Mouse (Mus musculus): ENCODE measurements around the gene Tmcc2. TPM values are rescaled to one million over a fixed set of nuclear protein-coding genes. Genes with fewer than 3 reads are reported as not detected.

The Tmcc2 gene
- total RNA-seq, 2 experiments from 2014 or later: 242 to 256 TPM

GRCm38 (mm10) chr1:132322711-132323542, 68.2 kb downstream of the Tmcc2 start:
- no peak for DNase-seq (ENCODE audit: low spot score in 2 of 2)
- no peak for TF ChIP-seq CTCF (conservative IDR thresholded peaks at IDR 0.05)
- Histone ChIP-seq H3K4me3 (no peak overlapping the region), H3K27ac (0 out of 2 replicates have a peak overlapping the region, but pooled peaks have one; percentile 10)

- no peak for TF ChIP-seq CTCF (conservative IDR thresholded peaks at IDR 0.05)
- no peak for DNase-seq (ENCODE audit: low spot score in 2 of 2)
These were observed 69.1 kb downstream of the Tmcc2 start for GRCm38 (mm10) chr1:132321821-132322580.

GRCm38 (mm10) chr1:132319242-132319641, 71.8 kb downstream of the Tmcc2 start:
- Histone ChIP-seq H3K27ac (no peak overlapping the region), H3K4me3 (no peak overlapping the region)
- TF ChIP-seq CTCF (conservative IDR thresholded peaks at IDR 0.05): no peak
- DNase-seq (ENCODE audit: low spot score in 2 of 2): no peak

More at GRCm38 (mm10) chr1:132321821-132322580, 69.1 kb downstream of the Tmcc2 start:
- Histone ChIP-seq H3K27ac (0 out of 2 replicates have a peak overlapping the region, but pooled peaks have one; percentile 10), H3K4me3 (no peak overlapping the region)

- H3K27ac ChIP-seq: no peak overlapping the region
- no peak for DNase-seq (ENCODE audit: low spot score in 2 of 2)
- no peak overlapping the region for H3K4me3 ChIP-seq
- TF ChIP-seq CTCF (conservative IDR thresholded peaks at IDR 0.05): no peak
These were observed 72.9 kb downstream of the Tmcc2 start for GRCm38 (mm10) chr1:132317894-132318863.

GRCm38 (mm10) chr1:132317413-132317812, 73.7 kb downstream of the Tmcc2 start:
- no peak for DNase-seq (ENCODE audit: low spot score in 2 of 2)
- no peak for TF ChIP-seq CTCF (conservative IDR thresholded peaks at IDR 0.05)
- Histone ChIP-seq H3K4me3 (no peak overlapping the region), H3K27ac (no peak overlapping the region)

- Histone ChIP-seq H3K4me3 (peak overlapping the region; percentile 71), H3K27ac (no peak overlapping the region)
- DNase-seq (ENCODE audit: low spot score in 2 of 2): no peak
- no peak for TF ChIP-seq CTCF (conservative IDR thresholded peaks at IDR 0.05)
These were observed 74.5 kb downstream of the Tmcc2 start for GRCm38 (mm10) chr1:132316625-132316994.

GRCm38 (mm10) chr1:132315889-132316624, 75.0 kb downstream of the Tmcc2 start, which contains the start of gene Nuak2:
TSS of gene Nuak2 (plus strand) at chr1:132316126.
- Histone ChIP-seq H3K4me3 (peak within 1 kb of the TSS; percentile 71), H3K27ac (no peak within 1 kb of the TSS)
- peak; percentile 70 for DNase-seq (ENCODE audit: low spot score in 2 of 2)
- no peak for TF ChIP-seq CTCF (conservative IDR thresholded peaks at IDR 0.05)

GRCm38 (mm10) chr1:132312703-132313102, 78.4 kb downstream of the Tmcc2 start:
- peak in 1 of 2 experiments; percentile 48 for DNase-seq (ENCODE audit: low spot score in 2 of 2)
- H3K27ac ChIP-seq: no peak overlapping the region
- no peak overlapping the region for H3K4me3 ChIP-seq
- peak; percentile 88 for TF ChIP-seq CTCF (conservative IDR thresholded peaks at IDR 0.05)

GRCm38 (mm10) chr1:132312043-132312442, 79.0 kb downstream of the Tmcc2 start:
- no peak for TF ChIP-seq CTCF (conservative IDR thresholded peaks at IDR 0.05)
- no peak overlapping the region for H3K27ac ChIP-seq
- H3K4me3 ChIP-seq: no peak overlapping the region
- DNase-seq (ENCODE audit: low spot score in 2 of 2): no peak

GRCm38 (mm10) chr1:132311174-132311859, 79.8 kb downstream of the Tmcc2 start:
- TF ChIP-seq CTCF (conservative IDR thresholded peaks at IDR 0.05): no peak
- no peak overlapping the region for H3K4me3 ChIP-seq
- no peak for DNase-seq (ENCODE audit: low spot score in 2 of 2)
- no peak overlapping the region for H3K27ac ChIP-seq

GRCm38 (mm10) chr1:132310754-132311153, 80.3 kb downstream of the Tmcc2 start:
- no peak for TF ChIP-seq CTCF (conservative IDR thresholded peaks at IDR 0.05)
- Histone ChIP-seq H3K27ac (no peak overlapping the region), H3K4me3 (no peak overlapping the region)
- DNase-seq (ENCODE audit: low spot score in 2 of 2): no peak

Data from layer of hippocampus, adult 2 months (tissue).